Mouse (Mus musculus) ES-Bruce4 (cell line): ENCODE data around the gene Pde10a.

ENCODE experiments used
- CTCF ChIP-seq: IDR thresholded peaks from one replicate; pipeline ENCODE4 v1.8.1; 2011; ENCODE audit warnings: low read depth, low read length
- EP300 ChIP-seq: IDR thresholded peaks from 2 replicates; pipeline ENCODE4 v1.6.1; 2011; ENCODE audit warnings: low read depth, low read length; ENCODE audit not compliant: insufficient read depth
- POLR2A ChIP-seq: IDR thresholded peaks from one replicate; pipeline ENCODE4 v1.8.1; 2011; ENCODE audit warnings: low read length; ENCODE audit not compliant: insufficient read depth

DNA sequence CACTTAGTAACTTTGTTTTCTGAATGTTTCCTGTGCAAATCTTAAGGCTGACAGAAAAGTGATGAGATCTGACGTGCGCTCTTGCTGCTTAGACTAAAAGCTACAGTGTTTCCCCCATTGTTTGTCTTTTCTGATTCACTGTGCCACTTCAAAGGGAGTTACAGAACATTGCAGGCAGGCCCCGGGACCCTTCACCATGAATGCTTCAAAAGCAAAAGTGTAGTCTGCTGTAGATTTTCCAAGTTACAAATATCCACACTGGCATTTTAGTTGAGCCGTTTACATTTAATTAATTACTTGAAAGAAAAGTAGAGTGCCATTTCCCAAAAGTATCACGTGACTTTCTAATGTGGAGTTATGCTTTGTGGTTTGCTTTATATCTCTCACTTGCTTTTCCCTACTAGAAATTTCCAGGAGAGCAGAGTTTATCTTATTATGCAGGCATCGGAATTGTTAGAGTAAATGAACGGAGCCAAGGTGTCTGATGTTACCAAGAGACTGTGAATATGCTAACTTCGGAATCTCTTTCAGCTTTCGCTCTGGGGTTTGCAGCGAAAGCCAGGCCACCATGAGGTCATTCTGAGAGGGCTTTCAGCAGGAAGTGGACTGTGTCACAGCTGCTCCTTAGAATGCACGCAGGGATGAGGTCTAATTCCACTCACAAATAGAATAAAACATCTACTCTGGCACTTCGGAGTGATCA lies 447.1 kb downstream of the Pde10a start:
- TF ChIP-seq POLR2A (no peak), CTCF (no peak), EP300 (no peak)
